Mouse (Mus musculus) retina, embryonic 14.5 days (tissue): Measurements from ENCODE around the gene Pold1.

Experiments
- DNase-seq: peaks from one replicate; pipeline ENCODE4 v3.0.0-alpha.2; 2015; ENCODE audit warnings: low spot score

Gene Pold1

DNA sequence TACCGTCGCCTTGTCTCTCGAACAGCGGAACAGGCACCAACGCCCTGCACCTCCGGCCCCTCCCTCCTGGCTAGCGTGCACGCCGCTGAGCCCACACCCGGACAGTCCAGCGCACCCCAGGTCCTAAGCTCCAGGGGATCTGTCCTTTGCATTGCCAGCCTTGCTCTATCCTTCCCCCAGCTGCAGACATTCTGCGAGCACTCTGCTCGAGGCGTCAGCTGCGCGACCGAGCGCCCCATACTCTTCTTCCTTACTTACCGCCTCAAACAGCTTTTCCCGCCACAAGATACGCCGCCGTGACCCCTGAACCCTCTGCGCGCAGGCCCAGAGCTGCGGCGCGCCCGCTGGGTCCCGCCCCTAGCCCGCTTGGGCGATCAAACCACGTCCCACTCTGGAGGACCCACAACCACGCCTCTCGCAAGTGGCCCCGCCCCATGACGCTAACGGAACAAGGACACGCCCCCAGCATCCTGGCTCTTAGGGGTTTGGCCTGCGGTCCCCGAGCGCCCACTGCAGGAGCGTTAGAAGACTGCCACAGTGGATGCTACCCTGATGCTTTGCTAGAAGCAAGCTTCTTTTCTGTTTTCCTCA lies at the start of gene Pold1:
Pold1 (minus strand) TSS at position 353 of the 591 bp plus-strand sequence.
- peak; percentile 100 for DNase-seq

DNA sequence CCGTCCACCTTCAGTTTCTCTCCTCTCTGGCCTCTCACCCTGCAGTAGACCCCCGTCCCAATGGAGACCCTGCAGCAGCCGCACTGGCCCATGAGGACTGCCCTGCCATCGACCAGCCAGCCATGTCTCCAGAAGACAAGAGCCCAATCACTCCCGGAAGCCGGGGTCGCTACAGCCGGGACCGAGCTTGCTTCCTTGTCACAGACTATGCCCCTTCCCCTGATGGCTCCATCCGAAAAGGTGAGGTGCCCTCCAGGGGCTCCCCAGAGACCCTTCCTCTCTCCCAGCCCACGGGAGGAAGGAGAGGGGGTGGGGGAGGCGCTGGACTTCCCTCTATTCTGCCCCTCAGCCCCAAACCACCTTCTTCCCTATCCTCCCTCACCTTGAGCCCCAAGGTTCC lies 49.7 kb upstream of the Pold1 start:
- no peak for DNase-seq

GRCm38 (mm10) chr7:44597666-44598065 lies 49.0 kb upstream of the Pold1 start:
- no peak for DNase-seq

- DNase-seq, result no peak
Observed at GRCm38 (mm10) chr7:44596996-44597538, 48.4 kb upstream of the Pold1 start.

GRCm38 (mm10) chr7:44596051-44596450 lies 47.4 kb upstream of the Pold1 start:
- no peak for DNase-seq

DNA sequence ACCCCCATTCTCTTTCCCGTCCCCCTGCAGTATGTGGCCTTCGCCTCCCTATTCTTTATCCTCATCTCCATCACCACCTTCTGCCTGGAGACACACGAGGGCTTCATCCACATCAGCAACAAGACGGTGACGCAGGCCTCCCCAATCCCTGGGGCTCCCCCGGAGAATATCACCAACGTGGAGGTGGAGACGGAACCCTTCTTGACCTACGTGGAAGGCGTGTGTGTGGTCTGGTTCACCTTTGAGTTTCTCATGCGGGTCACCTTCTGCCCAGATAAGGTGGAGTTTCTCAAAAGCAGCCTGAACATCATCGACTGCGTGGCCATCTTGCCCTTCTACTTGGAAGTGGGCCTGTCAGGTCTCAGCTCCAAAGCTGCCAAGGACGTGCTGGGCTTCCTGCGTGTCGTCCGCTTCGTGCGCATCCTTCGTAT lies 46.5 kb upstream of the Pold1 start:
- no peak for DNase-seq

DNA sequence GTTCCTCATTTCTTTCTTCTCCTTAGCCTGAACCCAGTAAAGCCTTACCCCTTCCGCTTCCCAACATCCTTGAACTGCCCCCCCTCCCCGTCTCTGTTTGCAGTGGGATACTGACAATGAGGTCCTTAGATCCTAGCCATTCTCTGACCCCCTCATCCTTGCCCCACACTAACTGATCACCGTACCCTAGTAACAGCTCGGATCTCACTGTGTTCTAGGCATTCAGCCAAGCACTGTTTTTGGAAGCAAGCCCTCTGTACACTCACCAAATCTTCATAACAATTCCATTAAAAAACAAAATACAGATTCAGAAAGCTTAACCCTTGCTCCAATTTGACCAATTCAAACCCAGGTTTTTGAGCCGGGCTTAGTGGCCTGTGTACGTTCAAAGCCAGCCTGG lies 45.6 kb upstream of the Pold1 start:
- no peak for DNase-seq

DNA sequence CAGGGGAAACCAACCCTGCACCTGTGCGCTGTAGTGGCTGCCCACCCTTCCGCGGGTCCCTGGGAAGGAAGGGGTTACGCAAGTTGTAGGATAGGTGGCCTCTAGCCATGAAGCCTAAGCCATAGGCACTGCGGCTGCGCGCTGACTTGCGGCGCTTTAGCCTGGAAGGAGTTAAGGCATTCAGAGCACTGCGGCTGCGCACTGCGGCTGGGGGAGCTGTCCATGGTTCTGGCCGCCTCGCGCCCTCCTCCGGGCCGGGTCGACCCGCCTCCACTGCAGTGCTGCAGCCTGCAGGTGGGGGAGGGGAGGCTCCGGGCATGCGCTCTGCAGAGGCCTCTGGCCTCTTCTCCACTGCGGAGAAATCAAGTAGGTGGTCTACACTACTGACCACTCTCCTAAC lies 45.1 kb upstream of the Pold1 start:
- peak; percentile 95 for DNase-seq

DNA sequence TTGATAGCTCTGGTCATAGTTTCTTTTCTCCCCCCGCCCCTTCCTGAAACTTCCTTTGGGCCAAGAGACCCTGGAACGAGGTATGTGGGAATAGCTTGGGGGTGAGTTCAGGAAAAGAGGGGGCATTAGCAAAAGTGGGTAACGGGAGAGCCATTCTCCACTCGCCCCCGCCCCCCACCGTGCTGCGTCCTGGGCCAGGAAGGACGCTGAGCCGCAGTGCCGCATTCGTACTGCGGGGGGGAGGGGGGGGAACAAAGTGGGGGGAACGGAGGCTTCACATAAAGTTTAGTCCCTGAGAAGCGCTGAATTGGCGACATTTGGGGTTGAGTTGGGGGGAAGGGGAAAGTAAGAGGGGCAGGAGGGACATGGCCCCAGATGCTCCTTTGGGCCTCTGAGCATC lies 44.4 kb upstream of the Pold1 start:
- DNase-seq, result no peak

GRCm38 (mm10) chr7:44591348-44592116 lies 42.9 kb upstream of the Pold1 start:
- no peak for DNase-seq

- DNase-seq, result peak; percentile 93
Observed at GRCm38 (mm10) chr7:44590402-44591347, 42.0 kb upstream of the Pold1 start, which contains the start of gene Kcnc3. Gene Kcnc3, plus strand, starts transcription at chr7:44590664.

GRCm38 (mm10) chr7:44589946-44590345 lies 41.3 kb upstream of the Pold1 start:
- no peak for DNase-seq

GRCm38 (mm10) chr7:44589149-44589548 lies 40.5 kb upstream of the Pold1 start:
- DNase-seq, result peak; percentile 81

- DNase-seq, result no peak
Observed at GRCm38 (mm10) chr7:44588338-44588737, 39.7 kb upstream of the Pold1 start.

GRCm38 (mm10) chr7:44587676-44588075 lies 39.0 kb upstream of the Pold1 start:
- DNase-seq, result no peak

GRCm38 (mm10) chr7:44586930-44587329 lies 38.3 kb upstream of the Pold1 start:
- DNase-seq, result peak; percentile 85

GRCm38 (mm10) chr7:44586518-44586917 lies 37.9 kb upstream of the Pold1 start:
- peak; percentile 72 for DNase-seq

DNA sequence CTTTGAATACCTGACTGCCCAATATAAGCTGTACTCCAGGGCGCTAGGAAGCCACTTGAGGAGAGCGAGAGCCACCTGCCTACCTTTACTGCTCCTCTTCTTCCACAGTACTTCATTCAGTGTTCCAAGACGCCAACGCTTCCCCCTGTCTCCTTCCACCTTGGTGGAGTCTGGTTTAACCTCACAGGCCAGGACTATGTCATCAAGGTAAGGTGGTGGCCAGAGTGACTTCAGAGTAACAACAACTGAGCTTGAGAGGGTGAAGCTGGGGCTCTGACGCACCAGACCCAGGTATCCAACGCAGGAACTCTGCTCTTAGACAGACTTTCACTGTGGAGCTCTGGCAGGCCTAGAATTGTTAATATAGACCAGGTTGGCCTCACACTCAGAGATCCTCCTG lies 37.0 kb upstream of the Pold1 start:
- DNase-seq, result no peak

DNA sequence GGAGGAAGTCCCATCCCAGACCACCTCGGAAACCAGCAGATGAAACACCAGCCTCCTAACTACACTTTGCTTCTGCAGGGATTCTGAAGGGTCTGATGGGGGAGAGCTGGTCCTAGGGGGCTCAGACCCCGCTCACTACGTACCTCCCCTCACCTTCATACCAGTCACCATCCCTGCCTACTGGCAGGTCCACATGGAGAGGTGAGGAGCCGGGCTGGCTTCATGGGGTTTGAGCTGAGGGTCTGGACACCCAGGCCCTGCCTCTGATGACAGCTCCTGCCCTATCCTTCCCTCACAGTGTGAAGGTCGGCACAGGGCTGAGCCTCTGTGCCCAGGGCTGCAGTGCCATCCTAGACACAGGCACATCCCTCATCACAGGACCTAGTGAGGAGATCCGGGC lies 36.3 kb upstream of the Pold1 start:
- no peak for DNase-seq

- no peak for DNase-seq
Observed at GRCm38 (mm10) chr7:44584265-44584804, 35.7 kb upstream of the Pold1 start.

DNA sequence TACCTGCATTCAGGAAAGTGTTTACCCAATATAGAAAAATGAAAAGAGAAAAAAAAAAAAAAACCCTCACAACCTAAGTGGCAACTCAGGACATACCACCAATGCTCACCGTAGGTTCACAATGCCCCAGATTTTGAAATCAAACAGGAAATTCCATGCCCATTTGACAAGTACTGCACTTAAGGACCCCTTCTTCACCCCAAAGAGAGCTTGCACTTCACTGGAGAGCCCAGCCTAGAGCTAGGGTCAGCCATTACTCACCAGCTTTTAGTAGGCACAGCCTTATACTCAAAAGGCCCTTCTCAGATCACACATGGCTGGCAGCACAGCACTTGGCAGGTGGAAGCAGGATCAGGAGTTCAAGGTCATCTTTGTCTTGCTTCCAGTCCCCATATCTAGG lies 34.5 kb upstream of the Pold1 start:
- no peak for DNase-seq

GRCm38 (mm10) chr7:44582709-44583108 lies 34.1 kb upstream of the Pold1 start:
- no peak for DNase-seq
